Mouse (Mus musculus): ENCODE data around the gene Arid1b.

GRCm38 (mm10) chr17:5224932-5225331 is 230.8 kb downstream of the Arid1b start:
- no peak for TF ChIP-seq CTCF (IDR thresholded peaks at IDR 0.05)
- no peak for TF ChIP-seq EP300 (IDR thresholded peaks at IDR 0.05)

All from lung, postnatal 0 days (tissue).